Mouse (Mus musculus) testis, adult 2 months (tissue): ENCODE measurements around the gene Chek2. TPM values are rescaled to one million over a fixed set of nuclear protein-coding genes. Genes with fewer than 3 reads are reported as not detected.
"Not testable (repeated sequence)": the region's sequence is repeated elsewhere in the genome, so short reads cannot be mapped to it uniquely, and the experiment has no call there.

ENCODE experiments used
- H3K27ac ChIP-seq: fragments of 200-500 bp; 2 replicates; pipeline ENCODE4 v1.5.1; 2012; ENCODE audit warnings: low read depth, low read length; ENCODE audit not compliant: control insufficient read depth, insufficient read depth
- H3K27me3 ChIP-seq: fragments of 200-500 bp; 2 replicates; pipeline ENCODE4 v1.6.1; 2012; ENCODE audit warnings: mild to moderate bottlenecking, low read length, moderate library complexity; ENCODE audit not compliant: control insufficient read depth, insufficient read depth
- H3K36me3 ChIP-seq: fragments of 200-500 bp; 2 replicates; pipeline ENCODE4 v1.6.1; 2012; ENCODE audit warnings: mild to moderate bottlenecking, low read length; ENCODE audit not compliant: control insufficient read depth, insufficient read depth
- H3K4me1 ChIP-seq: fragments of 200-500 bp; 2 replicates; pipeline ENCODE4 v1.6.1; 2012; ENCODE audit warnings: low read length; ENCODE audit not compliant: control insufficient read depth, insufficient read depth
- H3K4me3 ChIP-seq: fragments of 200-500 bp; 2 replicates; pipeline ENCODE4 v1.5.1; 2012; ENCODE audit warnings: low read depth, mild to moderate bottlenecking, low read length, moderate library complexity, mixed read lengths; ENCODE audit not compliant: control insufficient read depth
- CTCF ChIP-seq: fragments of 200-500 bp; IDR thresholded peaks from 2 replicates; pipeline ENCODE4 v1.5.1; 2012; ENCODE audit warnings: low read depth, mild to moderate bottlenecking, inconsistent platforms, low read length, moderate library complexity; ENCODE audit not compliant: control insufficient read depth, insufficient read depth, insufficient replicate concordance
- POLR2A ChIP-seq: fragments of 200-500 bp; IDR thresholded peaks from 2 replicates; pipeline ENCODE4 v1.6.1; 2012; ENCODE audit warnings: low read depth, mild to moderate bottlenecking, inconsistent platforms, low read length, moderate library complexity; ENCODE audit not compliant: control insufficient read depth
- polyA plus RNA-seq: library from polyadenylated mRNA; depleted of rRNA; stranded (reverse); fragments of >200 nt; gene quantifications from 2 replicates; pipeline ENCODE4 v1.2.3, GENCODE M21; 2012

Chek2 gene
- polyA plus RNA-seq, 1 experiment: 1.7 TPM

GRCm38 (mm10) chr5:110873160-110873559, 33.4 kb downstream of the Chek2 start:
- no peaks in the 10 kb centered on the region for H3K4me1 ChIP-seq
- no peak overlapping the region for H3K4me3 ChIP-seq
- H3K36me3 ChIP-seq: no peaks in the 10 kb centered on the region
- no peak for TF ChIP-seq POLR2A
- H3K27me3 ChIP-seq: no peaks in the 10 kb centered on the region
- H3K27ac ChIP-seq: no peak overlapping the region

GRCm38 (mm10) chr5:110874711-110875110, 34.9 kb downstream of the Chek2 start:
- Histone ChIP-seq H3K4me3 (no peak overlapping the region), H3K36me3 (no peaks in the 10 kb centered on the region), H3K27me3 (no peaks in the 10 kb centered on the region), H3K27ac (no peak overlapping the region), H3K4me1 (peaks cover 6% of the 10 kb centered on the region)
- TF ChIP-seq POLR2A (no peak), CTCF (no peak)

- Histone ChIP-seq H3K27me3 (no peaks in the 10 kb centered on the region), H3K36me3 (no peaks in the 10 kb centered on the region), H3K27ac (no peak overlapping the region), H3K4me1 (peaks cover 6% of the 10 kb centered on the region), H3K4me3 (no peak overlapping the region)
- TF ChIP-seq CTCF (no peak), POLR2A (no peak)
Measured at GRCm38 (mm10) chr5:110875286-110875685, 35.5 kb downstream of the Chek2 start.

- no peaks in the 10 kb centered on the region for H3K27me3 ChIP-seq
- H3K27ac ChIP-seq: no peak overlapping the region
- H3K4me3 ChIP-seq: no peak overlapping the region
- TF ChIP-seq CTCF (no peak), POLR2A (no peak)
- H3K36me3 ChIP-seq: no peaks in the 10 kb centered on the region; the same call in 1 of the 2 replicates
- peaks cover 9% of the 10 kb centered on the region for H3K4me1 ChIP-seq
Measured at GRCm38 (mm10) chr5:110877666-110878505, 38.1 kb downstream of the Chek2 start.

GRCm38 (mm10) chr5:110878526-110878925, 38.7 kb downstream of the Chek2 start:
- H3K4me3 ChIP-seq, H3K27me3 ChIP-seq, H3K4me1 ChIP-seq, H3K36me3 ChIP-seq, H3K27ac ChIP-seq: not testable (repeated sequence)

GRCm38 (mm10) chr5:110879042-110879441, 39.3 kb downstream of the Chek2 start:
- Histone ChIP-seq H3K4me1 (peaks cover 9% of the 10 kb centered on the region), H3K4me3 (peak overlapping the region; percentile 100), H3K27me3 (no peaks in the 10 kb centered on the region), H3K36me3 (no peaks in the 10 kb centered on the region; the same call in 1 of the 2 replicates), H3K27ac (peak overlapping the region; percentile 68)
- TF ChIP-seq POLR2A: no peak
- no peak for TF ChIP-seq CTCF

GRCm38 (mm10) chr5:110879584-110880374, 40.0 kb downstream of the Chek2 start, which contains the start of gene Ttc28:
Gene Ttc28, plus strand, starts transcription at chr5:110879803.
- H3K4me3 ChIP-seq: peak within 1 kb of the TSS; percentile 100
- TF ChIP-seq POLR2A (no peak; the same call in 1 of the 2 replicates), CTCF (no peak)
- H3K27ac ChIP-seq: peak within 1 kb of the TSS; percentile 74
- H3K27me3 ChIP-seq: no peaks in the 10 kb centered on the region
- no peaks in the 10 kb centered on the region; the same call in 1 of the 2 replicates for H3K36me3 ChIP-seq
- H3K4me1 ChIP-seq: peaks cover 9% of the 10 kb centered on the region
